Mouse (Mus musculus) heart, postnatal 0 days (tissue): ENCODE measurements at regions not wholly inside any gene's neighbourhood (a gene's known extent, or its start where the extent isn't known, plus 50 kb on each side); places are given as distances from the start of the nearest gene placed in this dataset.

Experiments
- CTCF ChIP-seq: IDR thresholded peaks from 2 replicates; pipeline ENCODE4 v1.5.1; 2016; ENCODE audit warnings: antibody characterized with exemption, control low read depth, low read depth
- EP300 ChIP-seq: IDR thresholded peaks from 2 replicates; pipeline ENCODE4 v1.6.1; 2016; ENCODE audit warnings: antibody characterized with exemption, low read depth

GRCm38 (mm10) chr11:17853246-17853804 is 100.3 kb downstream of the Etaa1 start:
- TF ChIP-seq EP300 (no peak), CTCF (no peak)
